Mouse (Mus musculus) erythroblast, embryonic 14.5 days (primary cell): Measurements from ENCODE around the gene Comp.

Experiments
- GATA1 ChIP-seq: IDR thresholded peaks from 2 replicates; pipeline ENCODE4 v1.6.1; 2012; ENCODE audit warnings: low read length, inconsistent platforms, mixed read lengths
- TAL1 ChIP-seq: IDR thresholded peaks from 3 replicates; pipeline ENCODE4 v1.6.1; 2012; ENCODE audit warnings: low read length, inconsistent platforms, mixed read lengths

- TF ChIP-seq GATA1, result no peak
- TF ChIP-seq TAL1, result no peak
These were observed 41.1 kb upstream of the Comp start for GRCm38 (mm10) chr8:70332070-70332877.
